Mouse (Mus musculus) liver, postnatal 0 days (tissue): ENCODE results near the gene Itm2b.

Experiments used
- CTCF ChIP-seq: sonication (generic); IDR thresholded peaks from 2 replicates; pipeline ENCODE4 v1.5.1; 2016; ENCODE audit warnings: antibody characterized with exemption, low read depth
- EP300 ChIP-seq: IDR thresholded peaks from 2 replicates; pipeline ENCODE4 v1.6.1; 2016; ENCODE audit warnings: antibody characterized with exemption, low read depth, mild to moderate bottlenecking

GRCm38 (mm10) chr14:73368966-73369365 is 16.1 kb downstream of the Itm2b start:
- TF ChIP-seq CTCF (no peak), EP300 (no peak)
